Mouse (Mus musculus): ENCODE data around the gene Ndufaf8. TPM values are rescaled to one million over a fixed set of nuclear protein-coding genes. Genes with fewer than 3 reads are reported as not detected.

Ndufaf8 gene
- polyA plus RNA-seq, 1 experiment, result 21.1 TPM

DNA sequence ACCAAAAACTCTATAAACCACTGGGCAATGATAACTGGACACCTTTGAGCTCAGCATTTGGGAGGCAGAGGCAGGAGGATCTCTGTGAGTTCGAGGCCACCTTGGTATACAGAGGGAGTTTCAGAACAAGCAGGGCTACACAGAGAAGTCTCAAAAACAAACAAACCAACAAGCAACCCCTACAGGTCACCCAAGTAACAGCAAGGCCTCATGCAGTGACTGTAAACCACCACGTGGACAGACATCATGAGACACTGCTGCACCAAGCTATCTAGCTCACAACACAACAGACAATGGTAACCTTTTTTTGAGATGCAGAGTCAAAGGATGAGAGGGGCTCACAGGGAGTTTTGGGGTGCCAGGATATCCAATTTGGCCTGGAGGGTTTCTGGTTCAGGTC, 28.1 kb downstream of the Ndufaf8 start:
- Histone ChIP-seq H3K4me1 (ENCODE audit: control insufficient read depth, insufficient read depth, low read length) (0 out of 2 replicates have a peak, but pooled peaks cover 4% of the 10 kb centered on the region), H3K27ac (ENCODE audit: insufficient read depth, low read depth, low read length) (no peak overlapping the region), H3K4me3 (ENCODE audit: insufficient read depth, low read length) (no peak overlapping the region)
- TF ChIP-seq POLR2A (IDR thresholded peaks at IDR 0.05; ENCODE audit: borderline replicate concordance, low read depth, low read length) (no peak), CTCF (IDR thresholded peaks at IDR 0.05; ENCODE audit: low read depth, low read length) (no peak)

DNA sequence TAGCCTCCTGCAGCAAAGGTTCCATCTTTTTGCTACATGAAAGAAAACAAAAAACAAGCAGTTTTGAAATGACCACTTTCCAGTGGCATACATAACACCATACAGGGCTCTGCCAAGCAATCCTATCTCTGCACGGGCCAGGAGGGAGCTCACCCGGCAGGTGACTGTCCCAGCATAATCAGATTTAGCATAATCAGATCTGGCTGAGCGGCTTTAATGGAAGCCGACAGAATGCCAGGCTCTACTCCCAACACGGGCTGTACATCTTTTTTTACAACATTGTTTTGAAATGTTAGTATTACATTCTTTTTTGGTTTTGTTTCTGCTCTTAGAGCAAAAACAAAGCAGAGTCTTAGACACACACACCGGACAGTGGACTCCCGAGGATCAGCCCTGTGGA, 30.6 kb downstream of the Ndufaf8 start:
- Histone ChIP-seq H3K27ac (ENCODE audit: insufficient read depth, low read depth, low read length) (no peak overlapping the region), H3K4me3 (ENCODE audit: insufficient read depth, low read length) (no peak overlapping the region), H3K4me1 (ENCODE audit: control insufficient read depth, insufficient read depth, low read length) (peaks cover 17% of the 10 kb centered on the region)
- TF ChIP-seq POLR2A (IDR thresholded peaks at IDR 0.05; ENCODE audit: borderline replicate concordance, low read depth, low read length) (no peak), CTCF (IDR thresholded peaks at IDR 0.05; ENCODE audit: low read depth, low read length) (no peak)

DNA sequence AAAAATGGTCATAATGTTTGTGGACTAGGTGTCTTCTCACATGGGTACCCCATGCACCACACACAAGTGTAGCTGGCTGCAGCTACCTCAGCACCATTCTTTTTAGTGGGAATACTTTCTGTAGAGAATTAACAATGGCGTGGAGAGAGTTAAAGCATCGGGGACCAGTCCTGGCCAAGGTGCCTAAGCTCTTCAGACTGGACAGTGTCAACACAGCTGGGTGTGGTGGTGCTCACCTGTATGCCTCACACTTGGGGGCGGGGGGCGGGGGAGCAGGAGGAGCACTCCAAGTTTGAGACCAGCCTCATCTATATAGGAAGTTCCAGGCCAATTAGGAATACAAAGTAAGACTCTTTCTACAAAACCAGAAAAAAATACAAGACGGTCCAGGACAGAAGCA, 35.4 kb downstream of the Ndufaf8 start:
- H3K4me1 ChIP-seq (ENCODE audit: control insufficient read depth, insufficient read depth, low read length), result peaks cover 18% of the 10 kb centered on the region
- TF ChIP-seq CTCF (IDR thresholded peaks at IDR 0.05; ENCODE audit: low read depth, low read length), result no peak
- TF ChIP-seq POLR2A (IDR thresholded peaks at IDR 0.05; ENCODE audit: borderline replicate concordance, low read depth, low read length), result no peak
- H3K27ac ChIP-seq (ENCODE audit: insufficient read depth, low read depth, low read length), result no peak overlapping the region
- H3K4me3 ChIP-seq (ENCODE audit: insufficient read depth, low read length), result no peak overlapping the region

DNA sequence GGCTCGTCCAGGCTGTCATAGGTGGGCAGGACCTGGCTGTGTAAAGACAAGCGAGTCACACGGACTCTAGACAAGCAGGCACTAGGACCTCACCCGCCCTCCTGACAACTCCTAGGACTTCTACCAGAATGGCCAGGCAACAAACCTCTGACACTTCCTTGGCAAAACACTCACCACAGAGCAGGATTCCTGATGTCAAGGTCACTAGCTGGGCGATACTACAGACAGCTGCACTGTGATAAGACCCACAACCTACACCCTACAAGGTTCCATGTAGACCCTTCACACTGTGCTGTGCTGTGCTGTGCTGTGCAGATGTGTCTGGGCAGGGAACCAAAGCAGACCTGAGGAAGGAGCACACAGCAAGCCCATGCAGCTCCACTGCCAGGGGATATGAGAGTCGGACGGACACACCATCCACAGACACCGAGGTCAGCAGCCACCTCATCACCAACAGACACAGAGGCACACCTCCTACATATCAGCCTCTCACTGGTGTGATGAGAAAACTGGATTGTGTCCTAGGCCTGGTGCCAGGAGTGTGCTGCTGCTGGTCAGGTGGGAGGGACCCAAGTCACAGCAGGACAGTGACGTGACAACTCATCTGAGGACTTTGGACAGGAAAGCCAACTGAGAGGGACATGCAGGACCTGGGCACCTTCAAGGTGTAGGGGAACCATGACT, 36.3 kb downstream of the Ndufaf8 start:
- Histone ChIP-seq H3K4me1 (ENCODE audit: control insufficient read depth, insufficient read depth, low read length) (peaks cover 26% of the 10 kb centered on the region), H3K27ac (ENCODE audit: insufficient read depth, low read depth, low read length) (no peak overlapping the region), H3K4me3 (ENCODE audit: insufficient read depth, low read length) (no peak overlapping the region)
- no peak for TF ChIP-seq POLR2A (IDR thresholded peaks at IDR 0.05; ENCODE audit: borderline replicate concordance, low read depth, low read length)
- TF ChIP-seq CTCF (IDR thresholded peaks at IDR 0.05; ENCODE audit: low read depth, low read length), result no peak

DNA sequence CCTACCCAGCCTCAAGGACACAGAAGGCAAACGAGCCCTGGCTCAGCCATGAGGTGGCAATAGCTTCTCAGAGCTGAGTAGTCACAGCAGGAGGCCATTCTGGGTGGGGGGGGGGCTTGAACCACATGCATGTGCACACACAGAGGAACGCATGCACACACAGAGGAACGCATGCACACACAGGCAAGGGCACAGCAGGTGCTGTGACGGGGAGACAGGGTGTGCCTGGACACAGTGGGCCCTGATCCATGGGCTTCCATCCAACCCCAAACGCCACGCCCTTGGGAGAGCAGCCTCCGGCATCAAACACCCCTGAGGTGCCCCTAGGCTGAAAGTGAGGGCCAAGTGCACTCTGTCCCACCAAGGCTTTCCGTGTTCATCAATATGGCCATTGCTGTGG, 37.5 kb downstream of the Ndufaf8 start:
- Histone ChIP-seq H3K4me1 (ENCODE audit: control insufficient read depth, insufficient read depth, low read length) (peaks cover 34% of the 10 kb centered on the region), H3K27ac (ENCODE audit: insufficient read depth, low read depth, low read length) (no peak overlapping the region), H3K4me3 (ENCODE audit: insufficient read depth, low read length) (no peak overlapping the region)
- TF ChIP-seq CTCF (IDR thresholded peaks at IDR 0.05; ENCODE audit: low read depth, low read length) (no peak), POLR2A (IDR thresholded peaks at IDR 0.05; ENCODE audit: borderline replicate concordance, low read depth, low read length) (no peak)

DNA sequence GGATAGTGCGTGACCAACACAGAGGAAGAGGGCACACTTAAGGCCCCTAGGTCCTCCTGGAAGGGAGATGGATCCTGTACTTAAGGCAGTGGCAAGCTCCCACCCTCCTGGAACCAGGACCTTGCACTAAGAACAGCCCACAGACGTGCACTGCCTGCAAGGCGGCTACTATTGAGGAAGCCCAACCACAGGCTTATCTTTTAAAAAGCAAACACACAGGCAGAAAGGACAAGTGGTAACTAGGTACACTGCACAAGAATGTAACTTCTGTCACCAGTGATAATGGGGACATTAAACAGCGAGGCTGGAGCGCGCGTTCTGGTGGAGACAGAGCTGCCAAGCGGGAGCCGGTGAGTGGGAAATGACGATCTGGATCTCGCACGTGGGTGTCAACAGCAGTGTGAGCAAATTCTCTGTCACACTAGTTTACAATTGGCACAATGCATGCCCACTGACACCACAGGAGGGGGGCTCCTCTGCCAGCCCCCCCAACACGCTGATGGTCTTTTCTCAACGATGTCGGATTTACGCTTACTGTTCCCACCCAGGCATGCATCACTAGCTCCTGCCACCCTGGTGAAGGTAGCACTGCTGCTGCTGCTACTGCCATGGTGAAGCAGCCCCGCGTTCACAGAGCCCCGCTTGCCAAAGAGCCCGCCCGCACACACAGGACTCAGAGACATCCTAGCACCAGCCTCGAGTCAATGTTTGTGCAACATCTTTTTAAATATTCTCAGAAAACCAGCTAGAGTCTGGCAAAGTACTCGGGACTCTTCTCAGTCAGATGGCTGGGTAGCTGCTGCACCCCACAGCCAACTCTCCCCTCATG, 38.3 kb downstream of the Ndufaf8 start:
- no peak overlapping the region for H3K27ac ChIP-seq (ENCODE audit: insufficient read depth, low read depth, low read length)
- H3K4me1 ChIP-seq (ENCODE audit: control insufficient read depth, insufficient read depth, low read length), result peaks cover 41% of the 10 kb centered on the region
- TF ChIP-seq CTCF (IDR thresholded peaks at IDR 0.05; ENCODE audit: low read depth, low read length), result no peak
- no peak for TF ChIP-seq POLR2A (IDR thresholded peaks at IDR 0.05; ENCODE audit: borderline replicate concordance, low read depth, low read length)
- no peak overlapping the region for H3K4me3 ChIP-seq (ENCODE audit: insufficient read depth, low read length)

DNA sequence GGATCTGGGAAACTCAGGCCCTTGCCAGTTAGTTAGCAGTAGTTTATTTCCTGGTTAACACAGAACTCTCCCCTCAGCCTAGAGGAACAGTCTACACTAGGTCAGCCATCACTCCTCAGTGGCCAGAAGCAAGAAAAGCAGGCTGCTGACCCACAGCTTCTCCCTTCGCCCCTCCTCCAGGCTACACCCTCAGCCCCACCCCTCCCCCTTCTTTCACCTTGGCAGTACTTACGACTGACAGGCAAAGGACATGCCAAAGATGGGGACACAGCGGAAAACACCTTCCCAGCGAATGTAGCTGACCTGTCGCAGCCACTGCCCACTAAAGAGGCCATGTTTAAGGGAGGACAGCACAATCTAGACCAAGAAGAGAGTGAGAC, 38.9 kb downstream of the Ndufaf8 start:
- TF ChIP-seq CTCF (IDR thresholded peaks at IDR 0.05; ENCODE audit: low read depth, low read length) (no peak), POLR2A (IDR thresholded peaks at IDR 0.05; ENCODE audit: borderline replicate concordance, low read depth, low read length) (no peak)
- H3K27ac ChIP-seq (ENCODE audit: insufficient read depth, low read depth, low read length), result no peak overlapping the region
- peaks cover 39% of the 10 kb centered on the region for H3K4me1 ChIP-seq (ENCODE audit: control insufficient read depth, insufficient read depth, low read length)

DNA sequence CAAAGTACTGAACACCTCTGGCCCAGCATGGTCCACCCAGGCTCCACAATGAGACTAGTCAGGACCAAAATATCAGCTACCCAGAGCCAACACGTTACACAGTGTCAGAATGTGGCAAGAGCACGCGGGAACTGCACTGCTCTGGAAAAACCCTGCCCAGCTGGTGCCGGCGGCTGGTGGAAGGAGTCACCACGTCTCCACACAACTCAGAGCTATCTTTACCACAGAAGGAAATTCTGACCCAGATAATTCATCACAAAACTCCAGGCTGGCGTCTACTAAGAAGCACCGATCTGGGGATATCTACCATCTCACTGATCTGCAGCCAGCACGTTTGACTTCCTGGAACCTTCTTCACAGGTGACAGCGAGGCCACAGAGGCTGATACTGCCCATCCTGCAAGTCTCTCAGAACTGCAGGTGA, 40.6 kb downstream of the Ndufaf8 start:
- no peak for TF ChIP-seq POLR2A (IDR thresholded peaks at IDR 0.05; ENCODE audit: borderline replicate concordance, low read depth, low read length)
- no peak for TF ChIP-seq CTCF (IDR thresholded peaks at IDR 0.05; ENCODE audit: low read depth, low read length)
- Histone ChIP-seq H3K4me3 (ENCODE audit: insufficient read depth, low read length) (no peak overlapping the region), H3K27ac (ENCODE audit: insufficient read depth, low read depth, low read length) (no peak overlapping the region), H3K4me1 (ENCODE audit: control insufficient read depth, insufficient read depth, low read length) (peaks cover 48% of the 10 kb centered on the region)

More for the DNA sequence above, 38.9 kb downstream of the Ndufaf8 start:
- no peak overlapping the region for H3K4me3 ChIP-seq (ENCODE audit: insufficient read depth, low read length)

DNA sequence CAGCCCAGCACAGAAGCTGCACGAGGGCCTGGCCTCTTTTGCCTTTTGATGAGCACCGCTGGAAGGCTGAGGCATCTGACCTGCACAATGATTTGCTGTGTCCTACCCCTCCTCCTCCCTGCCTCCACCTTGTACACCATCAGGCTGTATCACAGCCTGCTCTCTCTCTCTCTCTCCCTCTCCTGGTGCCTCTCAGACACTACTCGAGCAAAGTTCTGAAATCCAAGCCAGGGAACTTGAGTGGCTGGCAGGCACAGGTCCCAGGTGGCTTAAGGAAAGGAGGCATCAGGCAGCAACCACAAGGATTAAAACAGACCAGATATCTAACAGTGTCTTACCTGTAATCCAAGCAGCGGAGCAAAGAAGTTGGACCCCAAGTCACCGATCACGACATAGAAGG, 41.5 kb downstream of the Ndufaf8 start:
- H3K4me3 ChIP-seq (ENCODE audit: insufficient read depth, low read length), result no peak overlapping the region
- H3K4me1 ChIP-seq (ENCODE audit: control insufficient read depth, insufficient read depth, low read length), result peaks cover 57% of the 10 kb centered on the region
- TF ChIP-seq CTCF (IDR thresholded peaks at IDR 0.05; ENCODE audit: low read depth, low read length), result no peak
- no peak for TF ChIP-seq POLR2A (IDR thresholded peaks at IDR 0.05; ENCODE audit: borderline replicate concordance, low read depth, low read length)
- no peak overlapping the region for H3K27ac ChIP-seq (ENCODE audit: insufficient read depth, low read depth, low read length)

DNA sequence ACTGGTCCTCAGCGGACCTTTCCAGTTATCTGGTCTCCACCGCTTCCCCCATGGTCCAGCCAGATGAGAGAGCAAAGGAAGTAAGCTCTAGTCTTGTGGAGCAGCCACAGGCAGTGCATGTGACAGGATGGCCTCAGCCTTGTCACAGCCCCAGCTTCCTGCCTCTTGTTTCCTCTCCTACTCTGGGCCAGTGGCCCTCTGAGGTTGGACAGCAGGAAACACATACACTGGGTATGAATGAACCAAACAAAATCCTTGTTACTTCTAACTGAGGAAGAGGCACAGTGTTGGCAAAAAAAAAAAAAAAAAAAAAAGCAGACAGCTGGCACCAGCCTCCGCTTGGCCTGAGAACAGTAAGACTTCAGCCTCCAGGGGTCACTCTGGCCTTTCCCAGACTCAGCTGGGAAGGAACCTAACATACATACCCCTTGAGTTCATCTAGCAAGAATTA, 43.9 kb downstream of the Ndufaf8 start:
- Histone ChIP-seq H3K27ac (ENCODE audit: insufficient read depth, low read depth, low read length) (peak overlapping the region; percentile 95), H3K4me1 (ENCODE audit: control insufficient read depth, insufficient read depth, low read length) (peaks cover 69% of the 10 kb centered on the region), H3K4me3 (ENCODE audit: insufficient read depth, low read length) (peak overlapping the region; percentile 27)
- peak; percentile 44; the same call in 1 of the 2 replicates for TF ChIP-seq CTCF (IDR thresholded peaks at IDR 0.05; ENCODE audit: low read depth, low read length)
- TF ChIP-seq POLR2A (IDR thresholded peaks at IDR 0.05; ENCODE audit: borderline replicate concordance, low read depth, low read length), result no peak
